Mouse (Mus musculus): Measurements from ENCODE around the gene Gnai3. TPM values are rescaled to one million over a fixed set of nuclear protein-coding genes. Genes with fewer than 3 reads are reported as not detected.

The Gnai3 gene
- polyA plus RNA-seq (2012; fragmentation: generic; extraction: Trizol): 28.8 TPM
- long read RNA-seq, experiment 1, transcript Gnai3-201 (9 exons, 3,262 nt): major isoform, 78 of 96 reads
- long read RNA-seq, experiment 1, partial matches to known transcripts: 17 of 96 reads
- long read RNA-seq, experiment 1, other reads (novel, unspliced or antisense): 1 of 96 reads
- long read RNA-seq, experiment 2, transcript Gnai3-201 (9 exons, 3,262 nt): major isoform, 1,432 of 1,478 reads
- long read RNA-seq, experiment 2, partial matches to known transcripts: 14 of 1,478 reads
- long read RNA-seq, experiment 2, other reads (novel, unspliced or antisense): 32 of 1,478 reads

- Histone ChIP-seq H3K79me3 (ENCODE audit: low read depth) (peaks cover 48% of the 10 kb centered on the region), H3K79me2 (ENCODE audit: control insufficient read depth, insufficient read depth) (peaks cover 52% of the 10 kb centered on the region), H3K36me3 (ENCODE audit: control insufficient read depth, insufficient read depth) (peaks cover 13% of the 10 kb centered on the region), H3ac (ENCODE audit: control insufficient read depth, insufficient read length, low read depth) (peak within 1 kb of the TSS; percentile 89), H3K4me3 (ENCODE audit: insufficient read depth, poor library complexity, severe bottlenecking) (peak within 1 kb of the TSS; percentile 87), H3K27me3 (ENCODE audit: control insufficient read depth, insufficient read depth, insufficient read length) (no peaks in the 10 kb centered on the region)
- TF ChIP-seq CEBPB (IDR thresholded peaks at IDR 0.05; ENCODE audit: low read depth): no peak
- no peak for TF ChIP-seq USF1 (IDR thresholded peaks at IDR 0.05; ENCODE audit: low read depth)
- no peak for TF ChIP-seq FOSL1 (IDR thresholded peaks at IDR 0.05; ENCODE audit: insufficient read depth, low read length, poor library complexity, severe bottlenecking)
- TF ChIP-seq MAX (IDR thresholded peaks at IDR 0.05): peak; percentile 21
- TF ChIP-seq MYOD1 (IDR thresholded peaks at IDR 0.05; ENCODE audit: control insufficient read depth, insufficient read length, low read depth): no peak
- no peak for TF ChIP-seq CTCF (IDR thresholded peaks at IDR 0.05; ENCODE audit: control insufficient read depth, insufficient read depth, insufficient read length)
- no peak for TF ChIP-seq MYOG (IDR thresholded peaks at IDR 0.05; ENCODE audit: control insufficient read depth, extremely low read depth, insufficient read length)
Measured at GRCm38 (mm10) chr3:108145534-108146445, at the start of gene Gnai3. Gene Gnai3 (minus strand): TSS chr3:108146146.

- no peaks in the 10 kb centered on the region for H3K79me2 ChIP-seq (ENCODE audit: control insufficient read depth, insufficient read depth)
- no peaks in the 10 kb centered on the region for H3K27me3 ChIP-seq (ENCODE audit: control insufficient read depth, insufficient read depth, insufficient read length)
- H3K4me3 ChIP-seq (ENCODE audit: insufficient read depth, poor library complexity, severe bottlenecking): no peak overlapping the region
- no peak overlapping the region for H3ac ChIP-seq (ENCODE audit: control insufficient read depth, insufficient read length, low read depth)
- peaks cover 6% of the 10 kb centered on the region for H3K79me3 ChIP-seq (ENCODE audit: low read depth)
- peaks cover 6% of the 10 kb centered on the region for H3K36me3 ChIP-seq (ENCODE audit: control insufficient read depth, insufficient read depth)
- TF ChIP-seq CTCF (IDR thresholded peaks at IDR 0.05; ENCODE audit: control insufficient read depth, insufficient read depth, insufficient read length) (no peak), USF1 (IDR thresholded peaks at IDR 0.05; ENCODE audit: low read depth) (no peak), FOSL1 (IDR thresholded peaks at IDR 0.05; ENCODE audit: insufficient read depth, low read length, poor library complexity, severe bottlenecking) (no peak), MAX (IDR thresholded peaks at IDR 0.05) (no peak), MYOG (IDR thresholded peaks at IDR 0.05; ENCODE audit: control insufficient read depth, extremely low read depth, insufficient read length) (no peak), MYOD1 (IDR thresholded peaks at IDR 0.05; ENCODE audit: control insufficient read depth, insufficient read length, low read depth) (no peak), CEBPB (IDR thresholded peaks at IDR 0.05; ENCODE audit: low read depth) (no peak)
Measured at GRCm38 (mm10) chr3:108195287-108195686, 49.3 kb upstream of the Gnai3 start.

- Histone ChIP-seq H3K79me2 (ENCODE audit: control insufficient read depth, insufficient read depth) (no peaks in the 10 kb centered on the region), H3ac (ENCODE audit: control insufficient read depth, insufficient read length, low read depth) (no peak overlapping the region), H3K36me3 (ENCODE audit: control insufficient read depth, insufficient read depth) (peaks cover under 1% of the 10 kb centered on the region), H3K27me3 (ENCODE audit: control insufficient read depth, insufficient read depth, insufficient read length) (no peaks in the 10 kb centered on the region), H3K79me3 (ENCODE audit: low read depth) (no peaks in the 10 kb centered on the region), H3K4me3 (ENCODE audit: insufficient read depth, poor library complexity, severe bottlenecking) (no peak overlapping the region)
- TF ChIP-seq CEBPB (IDR thresholded peaks at IDR 0.05; ENCODE audit: low read depth): no peak
- TF ChIP-seq CTCF (IDR thresholded peaks at IDR 0.05; ENCODE audit: control insufficient read depth, insufficient read depth, insufficient read length): no peak
- TF ChIP-seq FOSL1 (IDR thresholded peaks at IDR 0.05; ENCODE audit: insufficient read depth, low read length, poor library complexity, severe bottlenecking): no peak
- no peak for TF ChIP-seq MYOG (IDR thresholded peaks at IDR 0.05; ENCODE audit: control insufficient read depth, extremely low read depth, insufficient read length)
- no peak for TF ChIP-seq USF1 (IDR thresholded peaks at IDR 0.05; ENCODE audit: low read depth)
- no peak for TF ChIP-seq MYOD1 (IDR thresholded peaks at IDR 0.05; ENCODE audit: control insufficient read depth, insufficient read length, low read depth)
- TF ChIP-seq MAX (IDR thresholded peaks at IDR 0.05): no peak
Measured at GRCm38 (mm10) chr3:108193686-108194085, 47.7 kb upstream of the Gnai3 start.

DNA sequence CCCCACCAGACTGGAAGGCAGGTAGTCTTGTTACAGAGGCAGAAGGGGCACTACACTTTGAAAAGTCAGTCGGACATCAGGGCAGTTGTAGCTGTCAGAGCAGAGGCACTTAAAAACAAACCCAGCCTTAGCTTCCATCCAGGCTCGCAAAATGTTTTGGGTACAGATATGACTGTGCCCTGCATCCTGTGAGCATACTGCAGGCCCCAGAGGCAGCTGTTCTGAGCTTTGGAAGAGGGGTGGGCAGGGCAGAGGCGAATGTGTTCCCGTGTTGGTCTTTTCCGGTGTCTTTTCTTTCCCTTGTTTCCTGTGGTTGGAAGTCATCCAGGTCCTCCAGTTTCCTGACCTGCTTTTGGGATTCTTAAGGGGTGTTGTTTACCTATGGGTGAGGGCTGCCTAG, 44.0 kb upstream of the Gnai3 start:
- no peak overlapping the region for H3K4me3 ChIP-seq (ENCODE audit: insufficient read depth, poor library complexity, severe bottlenecking)
- no peaks in the 10 kb centered on the region for H3K27me3 ChIP-seq (ENCODE audit: control insufficient read depth, insufficient read depth, insufficient read length)
- no peak overlapping the region for H3ac ChIP-seq (ENCODE audit: control insufficient read depth, insufficient read length, low read depth)
- no peaks in the 10 kb centered on the region for H3K36me3 ChIP-seq (ENCODE audit: control insufficient read depth, insufficient read depth)
- no peaks in the 10 kb centered on the region for H3K79me2 ChIP-seq (ENCODE audit: control insufficient read depth, insufficient read depth)
- TF ChIP-seq CEBPB (IDR thresholded peaks at IDR 0.05; ENCODE audit: low read depth) (no peak), FOSL1 (IDR thresholded peaks at IDR 0.05; ENCODE audit: insufficient read depth, low read length, poor library complexity, severe bottlenecking) (no peak), CTCF (IDR thresholded peaks at IDR 0.05; ENCODE audit: control insufficient read depth, insufficient read depth, insufficient read length) (no peak), MAX (IDR thresholded peaks at IDR 0.05) (no peak), USF1 (IDR thresholded peaks at IDR 0.05; ENCODE audit: low read depth) (no peak), MYOG (IDR thresholded peaks at IDR 0.05; ENCODE audit: control insufficient read depth, extremely low read depth, insufficient read length) (no peak), MYOD1 (IDR thresholded peaks at IDR 0.05; ENCODE audit: control insufficient read depth, insufficient read length, low read depth) (no peak)
- H3K79me3 ChIP-seq (ENCODE audit: low read depth): no peaks in the 10 kb centered on the region

GRCm38 (mm10) chr3:108188716-108189490, 43.0 kb upstream of the Gnai3 start:
- Histone ChIP-seq H3K79me2 (ENCODE audit: control insufficient read depth, insufficient read depth) (no peaks in the 10 kb centered on the region), H3K79me3 (ENCODE audit: low read depth) (no peaks in the 10 kb centered on the region), H3K27me3 (ENCODE audit: control insufficient read depth, insufficient read depth, insufficient read length) (no peaks in the 10 kb centered on the region), H3ac (ENCODE audit: control insufficient read depth, insufficient read length, low read depth) (no peak overlapping the region), H3K4me3 (ENCODE audit: insufficient read depth, poor library complexity, severe bottlenecking) (no peak overlapping the region), H3K36me3 (ENCODE audit: control insufficient read depth, insufficient read depth) (no peaks in the 10 kb centered on the region)
- no peak for TF ChIP-seq MYOD1 (IDR thresholded peaks at IDR 0.05; ENCODE audit: control insufficient read depth, insufficient read length, low read depth)
- no peak for TF ChIP-seq FOSL1 (IDR thresholded peaks at IDR 0.05; ENCODE audit: insufficient read depth, low read length, poor library complexity, severe bottlenecking)
- no peak for TF ChIP-seq USF1 (IDR thresholded peaks at IDR 0.05; ENCODE audit: low read depth)
- TF ChIP-seq MAX (IDR thresholded peaks at IDR 0.05): no peak
- TF ChIP-seq CTCF (IDR thresholded peaks at IDR 0.05; ENCODE audit: control insufficient read depth, insufficient read depth, insufficient read length): no peak
- TF ChIP-seq CEBPB (IDR thresholded peaks at IDR 0.05; ENCODE audit: low read depth): no peak
- no peak for TF ChIP-seq MYOG (IDR thresholded peaks at IDR 0.05; ENCODE audit: control insufficient read depth, extremely low read depth, insufficient read length)
